Mouse (Mus musculus): Measurements from ENCODE around the gene Ap2a1. TPM values are rescaled to one million over a fixed set of nuclear protein-coding genes. Genes with fewer than 3 reads are reported as not detected.

Ap2a1 gene
- polyA plus RNA-seq, 1 experiment from 2014 or later: 55.9 TPM

DNA sequence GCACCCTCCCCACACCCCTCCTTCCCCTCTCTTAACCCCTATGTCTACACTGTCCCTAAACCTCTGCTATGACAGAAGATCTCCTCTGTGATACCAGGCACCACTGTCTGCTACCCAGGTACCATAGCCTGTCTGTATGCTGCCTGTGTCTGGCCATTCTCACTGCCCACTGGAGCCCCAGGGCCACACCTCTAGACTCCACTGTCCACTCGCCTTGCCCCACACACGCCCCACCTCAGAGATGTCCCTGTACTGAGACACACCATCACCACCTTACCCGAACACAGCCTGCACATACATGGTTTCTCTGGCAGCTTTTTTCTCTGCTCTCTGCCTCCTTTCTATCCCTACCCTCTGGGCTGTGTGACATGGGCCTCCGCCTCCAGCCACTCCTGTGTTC lies 12.4 kb downstream of the Ap2a1 start:
- no peaks in the 10 kb centered on the region for H3K9me3 ChIP-seq (replicated peaks; ENCODE audit: low read length)
- no peaks in the 10 kb centered on the region for H3K4me1 ChIP-seq (replicated peaks; ENCODE audit: insufficient read depth, low read length)
- no peak for TF ChIP-seq CTCF (IDR thresholded peaks at IDR 0.05; ENCODE audit: low read depth)
- H3K9ac ChIP-seq (ENCODE audit: low read depth, low read length): no peak overlapping the region
- no peak overlapping the region for H3K4me2 ChIP-seq (ENCODE audit: low read length)
- no peak overlapping the region for H3K27ac ChIP-seq
- DNase-seq (ENCODE audit: low spot score) (no peak), ATAC-seq (replicated peaks; ENCODE audit: low FRiP score, low read depth) (no peak; the same call in 1 of the 2 replicates)
- WGBS: 83% methylated on average over 4 of the region's 4 CpGs
- no peaks in the 10 kb centered on the region for H3K27me3 ChIP-seq (ENCODE audit: insufficient read depth, low read length)
- no peak overlapping the region for H3K4me3 ChIP-seq (replicated peaks; ENCODE audit: low read depth, low read length)
- H3K36me3 ChIP-seq (ENCODE audit: insufficient read depth, low read length): peaks cover 41% of the 10 kb centered on the region

GRCm38 (mm10) chr7:44916191-44916590 lies 13.1 kb downstream of the Ap2a1 start:
- 70% methylated on average over 6 of the region's 6 CpGs for WGBS
- Histone ChIP-seq H3K36me3 (ENCODE audit: insufficient read depth, low read length) (peaks cover 37% of the 10 kb centered on the region), H3K4me2 (ENCODE audit: low read length) (no peak overlapping the region), H3K4me1 (replicated peaks; ENCODE audit: insufficient read depth, low read length) (no peaks in the 10 kb centered on the region), H3K27me3 (ENCODE audit: insufficient read depth, low read length) (no peaks in the 10 kb centered on the region), H3K9me3 (replicated peaks; ENCODE audit: low read length) (no peaks in the 10 kb centered on the region), H3K4me3 (replicated peaks; ENCODE audit: low read depth, low read length) (no peak overlapping the region), H3K9ac (ENCODE audit: low read depth, low read length) (no peak overlapping the region), H3K27ac (no peak overlapping the region)
- DNase-seq (ENCODE audit: low spot score) (no peak), ATAC-seq (replicated peaks; ENCODE audit: low FRiP score, low read depth) (no peak)
- no peak for TF ChIP-seq CTCF (IDR thresholded peaks at IDR 0.05; ENCODE audit: low read depth)

- no peaks in the 10 kb centered on the region for H3K9me3 ChIP-seq (replicated peaks; ENCODE audit: low read length)
- no peak overlapping the region for H3K27ac ChIP-seq
- DNase-seq (ENCODE audit: low spot score) (no peak), ATAC-seq (replicated peaks; ENCODE audit: low FRiP score, low read depth) (no peak)
- peaks cover 45% of the 10 kb centered on the region for H3K36me3 ChIP-seq (ENCODE audit: insufficient read depth, low read length)
- H3K27me3 ChIP-seq (ENCODE audit: insufficient read depth, low read length): no peaks in the 10 kb centered on the region
- no peak for TF ChIP-seq CTCF (IDR thresholded peaks at IDR 0.05; ENCODE audit: low read depth)
- WGBS: 90% methylated on average over 9 of the region's 9 CpGs
- no peak overlapping the region for H3K9ac ChIP-seq (ENCODE audit: low read depth, low read length)
- no peak overlapping the region for H3K4me2 ChIP-seq (ENCODE audit: low read length)
- H3K4me1 ChIP-seq (replicated peaks; ENCODE audit: insufficient read depth, low read length): no peaks in the 10 kb centered on the region
- H3K4me3 ChIP-seq (replicated peaks; ENCODE audit: low read depth, low read length): no peak overlapping the region
Measured at GRCm38 (mm10) chr7:44915314-44915713, 14.0 kb downstream of the Ap2a1 start.

- ATAC-seq (replicated peaks; ENCODE audit: low FRiP score, low read depth) (no peak), DNase-seq (ENCODE audit: low spot score) (no peak)
- Histone ChIP-seq H3K27me3 (ENCODE audit: insufficient read depth, low read length) (no peaks in the 10 kb centered on the region), H3K36me3 (ENCODE audit: insufficient read depth, low read length) (peaks cover 51% of the 10 kb centered on the region), H3K9ac (ENCODE audit: low read depth, low read length) (no peak overlapping the region), H3K4me3 (replicated peaks; ENCODE audit: low read depth, low read length) (no peak overlapping the region), H3K27ac (no peak overlapping the region), H3K4me2 (ENCODE audit: low read length) (no peak overlapping the region), H3K4me1 (replicated peaks; ENCODE audit: insufficient read depth, low read length) (no peaks in the 10 kb centered on the region), H3K9me3 (replicated peaks; ENCODE audit: low read length) (no peaks in the 10 kb centered on the region)
- 84% methylated on average over 2 of the region's 2 CpGs for WGBS
- TF ChIP-seq CTCF (IDR thresholded peaks at IDR 0.05; ENCODE audit: low read depth): no peak
Measured at GRCm38 (mm10) chr7:44914396-44914795, 14.9 kb downstream of the Ap2a1 start.

GRCm38 (mm10) chr7:44908706-44909476 lies 20.4 kb downstream of the Ap2a1 start:
- TF ChIP-seq CTCF (IDR thresholded peaks at IDR 0.05; ENCODE audit: low read depth): no peak
- ATAC-seq (replicated peaks; ENCODE audit: low FRiP score, low read depth): no peak
- no peaks in the 10 kb centered on the region for H3K27me3 ChIP-seq (ENCODE audit: insufficient read depth, low read length)
- no peak overlapping the region for H3K4me2 ChIP-seq (ENCODE audit: low read length)
- DNase-seq (ENCODE audit: low spot score): no peak
- H3K4me1 ChIP-seq (replicated peaks; ENCODE audit: insufficient read depth, low read length): no peaks in the 10 kb centered on the region
- H3K36me3 ChIP-seq (ENCODE audit: insufficient read depth, low read length): peaks cover 84% of the 10 kb centered on the region
- H3K9ac ChIP-seq (ENCODE audit: low read depth, low read length): no peak overlapping the region
- 84% methylated on average over 15 of the region's 15 CpGs for WGBS
- no peak overlapping the region for H3K27ac ChIP-seq
- no peaks in the 10 kb centered on the region for H3K9me3 ChIP-seq (replicated peaks; ENCODE audit: low read length)
- no peak overlapping the region for H3K4me3 ChIP-seq (replicated peaks; ENCODE audit: low read depth, low read length)

DNA sequence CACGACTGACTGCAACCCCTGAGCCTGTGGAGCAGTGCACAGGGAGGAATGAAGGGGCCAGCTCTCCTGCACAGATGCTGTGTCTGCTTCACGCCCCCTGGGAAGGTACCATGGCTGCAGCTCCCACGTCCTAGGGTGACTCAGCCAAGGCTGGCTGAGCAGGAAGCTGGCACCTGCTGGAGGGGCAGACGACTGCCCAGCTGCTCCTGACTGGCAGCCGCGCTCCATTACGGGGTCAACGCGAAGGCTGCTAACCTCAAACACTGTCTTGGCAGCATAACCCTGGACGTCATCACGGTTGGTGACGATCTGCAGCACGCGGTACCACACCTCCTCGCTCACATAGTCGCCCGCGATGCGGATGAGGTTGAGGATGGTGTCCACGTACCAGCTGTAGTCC lies 23.9 kb downstream of the Ap2a1 start:
- Histone ChIP-seq H3K4me3 (replicated peaks; ENCODE audit: low read depth, low read length) (no peak overlapping the region), H3K27ac (no peak overlapping the region), H3K9me3 (replicated peaks; ENCODE audit: low read length) (no peaks in the 10 kb centered on the region), H3K9ac (ENCODE audit: low read depth, low read length) (no peak overlapping the region), H3K4me2 (ENCODE audit: low read length) (no peak overlapping the region), H3K4me1 (replicated peaks; ENCODE audit: insufficient read depth, low read length) (peaks cover 9% of the 10 kb centered on the region; the same call in 1 of the 2 replicates), H3K36me3 (ENCODE audit: insufficient read depth, low read length) (peaks cover 72% of the 10 kb centered on the region), H3K27me3 (ENCODE audit: insufficient read depth, low read length) (no peaks in the 10 kb centered on the region)
- WGBS: 86% methylated on average over 20 of the region's 20 CpGs
- TF ChIP-seq CTCF (IDR thresholded peaks at IDR 0.05; ENCODE audit: low read depth): no peak
- DNase-seq (ENCODE audit: low spot score) (no peak), ATAC-seq (replicated peaks; ENCODE audit: low FRiP score, low read depth) (no peak)

Data from kidney, postnatal 0 days (tissue).